Mouse (Mus musculus) megakaryocyte, embryonic 14.5 days (primary cell): ENCODE measurements around the gene Tfr2. TPM values are rescaled to one million over a fixed set of nuclear protein-coding genes. Genes with fewer than 3 reads are reported as not detected.

ENCODE experiments used
- H3K27me3 ChIP-seq: replicated peaks from 2 replicates; pipeline ENCODE3; 2012; ENCODE audit warnings: inconsistent platforms
- H3K36me3 ChIP-seq: replicated peaks from 2 replicates; pipeline ENCODE3; 2012; ENCODE audit warnings: low read length, inconsistent platforms, mixed read lengths
- H3K4me1 ChIP-seq: 2 replicates; pipeline ENCODE4 v1.6.1; 2012; ENCODE audit warnings: inconsistent platforms
- H3K4me3 ChIP-seq: replicated peaks from 2 replicates; pipeline ENCODE3; 2012; ENCODE audit warnings: moderate library complexity, mild to moderate bottlenecking, inconsistent platforms
- H3K9me3 ChIP-seq: 2 replicates; pipeline ENCODE4 v1.6.1; 2012; ENCODE audit warnings: inconsistent platforms
- FLI1 ChIP-seq: IDR thresholded peaks from 2 replicates; pipeline ENCODE4 v1.6.1; 2012; ENCODE audit warnings: low read length, inconsistent platforms, mixed read lengths
- GATA1 ChIP-seq: IDR thresholded peaks from 3 replicates; pipeline ENCODE4 v1.6.1; 2012; ENCODE audit warnings: mixed read lengths, low read length, inconsistent platforms, borderline replicate concordance
- polyA plus RNA-seq: library from polyadenylated mRNA; stranded (reverse); fragments of >175 nt; gene quantifications from 2 replicates; pipeline ENCODE4 v1.2.3, GENCODE M21; 2012; ENCODE audit warnings: low replicate concordance; ENCODE audit not compliant: insufficient read depth

The Tfr2 gene
- polyA plus RNA-seq, 1 experiment, result 5.8 TPM

DNA sequence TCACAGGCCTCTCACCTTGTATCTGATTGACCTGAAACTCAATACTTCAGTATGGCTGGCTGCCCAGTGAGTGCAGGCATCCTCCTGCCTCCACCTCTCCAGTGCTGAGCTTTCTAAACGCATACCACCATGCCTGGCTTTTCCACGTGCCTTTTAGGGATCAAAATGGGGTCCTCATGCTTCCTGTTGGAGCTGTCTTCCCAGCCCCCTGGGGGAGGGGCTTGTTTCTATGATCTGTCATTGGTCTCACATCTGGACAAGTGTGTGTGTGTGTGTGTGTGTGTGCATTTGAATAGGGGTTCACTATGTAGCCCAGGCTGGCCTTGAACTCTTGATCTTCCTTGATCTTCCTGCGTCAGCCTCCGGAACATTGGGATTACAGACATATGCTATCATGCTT, 32.2 kb upstream of the Tfr2 start:
- TF ChIP-seq FLI1 (no peak), GATA1 (no peak)

GRCm38 (mm10) chr5:137539291-137539801, 30.3 kb upstream of the Tfr2 start:
- H3K36me3 ChIP-seq, result no peaks in the 10 kb centered on the region
- peaks cover 22% of the 10 kb centered on the region for H3K27me3 ChIP-seq
- peaks cover 7% of the 10 kb centered on the region for H3K9me3 ChIP-seq
- TF ChIP-seq GATA1 (no peak), FLI1 (no peak)
- peaks cover 14% of the 10 kb centered on the region; the same call in 1 of the 2 replicates for H3K4me1 ChIP-seq
- no peak overlapping the region for H3K4me3 ChIP-seq

More for the DNA sequence above, 32.2 kb upstream of the Tfr2 start:
- peaks cover 22% of the 10 kb centered on the region for H3K27me3 ChIP-seq
- peaks cover 22% of the 10 kb centered on the region for H3K4me1 ChIP-seq
- peaks cover 7% of the 10 kb centered on the region for H3K9me3 ChIP-seq
- H3K4me3 ChIP-seq, result no peak overlapping the region
- H3K36me3 ChIP-seq, result no peaks in the 10 kb centered on the region

GRCm38 (mm10) chr5:137540991-137541390, 28.6 kb upstream of the Tfr2 start:
- TF ChIP-seq GATA1 (no peak), FLI1 (no peak)

DNA sequence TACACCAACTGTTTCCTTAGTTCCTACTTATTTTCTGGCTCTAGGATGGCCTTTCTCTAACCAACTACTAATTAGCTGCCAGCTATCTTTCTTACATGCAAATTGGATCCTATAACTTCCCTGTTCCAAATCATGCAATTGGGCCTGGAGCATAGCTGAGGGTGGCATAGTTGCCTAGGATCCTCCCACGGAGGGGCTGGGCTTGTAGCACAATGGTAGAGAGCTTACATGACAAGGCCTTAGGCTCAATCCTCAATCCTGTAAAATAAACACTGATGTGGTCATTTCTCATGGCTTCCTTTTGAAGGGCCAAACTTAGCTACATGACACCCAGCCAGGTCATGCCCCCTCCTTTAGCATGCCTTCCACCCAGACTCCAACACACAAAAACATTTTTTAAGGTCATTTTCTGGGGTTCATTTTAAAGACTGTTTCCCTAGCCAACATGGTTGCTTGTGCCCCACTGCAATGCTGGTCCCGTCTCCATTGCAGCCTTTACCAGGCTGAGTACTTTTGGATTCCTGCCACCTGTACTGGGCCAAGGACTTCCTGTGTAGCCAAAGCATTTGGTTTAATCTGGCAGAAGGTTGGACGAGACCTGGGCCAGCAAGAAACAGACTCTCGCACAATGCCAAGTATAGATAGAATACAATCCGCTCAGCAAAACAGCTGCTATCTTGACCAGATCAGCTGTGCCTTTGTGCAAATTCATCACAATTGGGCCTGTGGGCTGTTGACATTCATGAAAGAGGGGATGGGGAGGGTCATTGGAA, 27.7 kb upstream of the Tfr2 start:
- no peaks in the 10 kb centered on the region for H3K36me3 ChIP-seq
- peaks cover 3% of the 10 kb centered on the region; the same call in 1 of the 2 replicates for H3K4me1 ChIP-seq
- H3K27me3 ChIP-seq, result peaks cover 28% of the 10 kb centered on the region
- no peak overlapping the region for H3K4me3 ChIP-seq
- no peak for TF ChIP-seq GATA1
- H3K9me3 ChIP-seq, result no peaks in the 10 kb centered on the region

More at GRCm38 (mm10) chr5:137540991-137541390, 28.6 kb upstream of the Tfr2 start:
- peaks cover 3% of the 10 kb centered on the region; the same call in 1 of the 2 replicates for H3K4me1 ChIP-seq
- H3K4me3 ChIP-seq, result no peak overlapping the region
- peaks cover 34% of the 10 kb centered on the region for H3K27me3 ChIP-seq
- H3K36me3 ChIP-seq, result no peaks in the 10 kb centered on the region
- H3K9me3 ChIP-seq, result peaks cover 7% of the 10 kb centered on the region

- H3K9me3 ChIP-seq, result no peaks in the 10 kb centered on the region
- H3K4me3 ChIP-seq, result no peak overlapping the region
- H3K36me3 ChIP-seq, result no peaks in the 10 kb centered on the region
- peaks cover 3% of the 10 kb centered on the region; the same call in 1 of the 2 replicates for H3K4me1 ChIP-seq
- TF ChIP-seq GATA1, result no peak
- TF ChIP-seq FLI1, result no peak
- H3K27me3 ChIP-seq, result peaks cover 24% of the 10 kb centered on the region
Observed at GRCm38 (mm10) chr5:137544926-137545325, 24.7 kb upstream of the Tfr2 start.

DNA sequence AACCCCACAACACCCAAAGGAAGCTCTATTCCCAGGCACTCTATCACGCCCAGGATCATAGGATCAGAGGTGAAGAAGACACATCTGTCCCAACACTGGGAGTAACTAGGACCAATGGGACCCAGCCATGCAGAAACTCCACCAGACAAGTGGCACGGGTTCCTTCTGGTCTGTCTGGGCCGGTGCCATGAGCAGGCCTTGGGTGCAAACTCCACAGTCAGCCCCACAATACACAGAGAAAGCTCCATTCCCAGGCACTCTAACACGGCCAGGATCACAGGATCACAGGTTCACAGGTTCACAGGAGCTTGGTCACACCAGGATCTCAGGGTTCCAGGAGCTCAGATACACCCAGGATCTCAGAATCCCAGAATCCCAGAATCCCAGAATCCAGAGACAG, 24.0 kb upstream of the Tfr2 start:
- peaks cover 26% of the 10 kb centered on the region for H3K27me3 ChIP-seq
- H3K36me3 ChIP-seq, result no peaks in the 10 kb centered on the region
- no peaks in the 10 kb centered on the region for H3K9me3 ChIP-seq
- no peak overlapping the region for H3K4me3 ChIP-seq
- H3K4me1 ChIP-seq, result peaks cover 3% of the 10 kb centered on the region; the same call in 1 of the 2 replicates
- TF ChIP-seq GATA1 (no peak), FLI1 (no peak)

- no peaks in the 10 kb centered on the region for H3K36me3 ChIP-seq
- H3K4me1 ChIP-seq, result peaks cover 8% of the 10 kb centered on the region
- H3K9me3 ChIP-seq, result peaks cover 4% of the 10 kb centered on the region; the same call in 1 of the 2 replicates
- no peak overlapping the region for H3K4me3 ChIP-seq
- peaks cover 46% of the 10 kb centered on the region for H3K27me3 ChIP-seq
- TF ChIP-seq GATA1, result no peak
- no peak for TF ChIP-seq FLI1
Observed at GRCm38 (mm10) chr5:137549840-137550239, 19.8 kb upstream of the Tfr2 start.

DNA sequence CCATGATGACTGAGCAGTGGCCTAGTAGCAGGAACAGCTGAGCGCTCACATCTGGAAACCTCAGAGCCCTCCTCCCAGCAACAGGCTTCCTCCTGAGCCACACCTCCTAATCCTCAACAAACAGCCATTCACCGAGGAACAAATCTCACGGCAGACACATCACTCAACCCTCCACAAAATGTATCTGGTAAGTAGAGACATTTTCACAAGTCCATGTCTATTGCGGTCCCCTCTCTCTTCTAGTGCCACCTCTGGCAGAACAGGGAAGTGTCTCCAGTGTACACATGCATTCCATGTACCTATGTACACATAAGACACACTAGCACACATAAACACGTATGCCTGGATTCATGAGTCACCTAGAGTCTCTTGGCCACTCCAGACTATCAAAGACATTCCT, 18.5 kb upstream of the Tfr2 start:
- H3K4me1 ChIP-seq, result peaks cover 8% of the 10 kb centered on the region
- peaks cover 48% of the 10 kb centered on the region for H3K27me3 ChIP-seq
- peaks cover 14% of the 10 kb centered on the region for H3K9me3 ChIP-seq
- H3K4me3 ChIP-seq, result no peak overlapping the region
- H3K36me3 ChIP-seq, result no peaks in the 10 kb centered on the region
- TF ChIP-seq FLI1, result no peak
- no peak for TF ChIP-seq GATA1

GRCm38 (mm10) chr5:137553000-137553399, 16.6 kb upstream of the Tfr2 start:
- no peaks in the 10 kb centered on the region for H3K36me3 ChIP-seq
- no peak overlapping the region for H3K4me3 ChIP-seq
- peaks cover 8% of the 10 kb centered on the region for H3K4me1 ChIP-seq
- H3K9me3 ChIP-seq, result peaks cover 16% of the 10 kb centered on the region
- TF ChIP-seq GATA1, result no peak
- no peak for TF ChIP-seq FLI1
- H3K27me3 ChIP-seq, result peaks cover 50% of the 10 kb centered on the region

- peaks cover 16% of the 10 kb centered on the region for H3K9me3 ChIP-seq
- H3K36me3 ChIP-seq, result no peaks in the 10 kb centered on the region
- H3K27me3 ChIP-seq, result peaks cover 50% of the 10 kb centered on the region
- peaks cover 8% of the 10 kb centered on the region for H3K4me1 ChIP-seq
- no peak for TF ChIP-seq FLI1
- no peak for TF ChIP-seq GATA1
- H3K4me3 ChIP-seq, result peak within 1 kb of the TSS; percentile 29
Observed at GRCm38 (mm10) chr5:137553411-137553837, 16.2 kb upstream of the Tfr2 start, which contains the start of gene Actl6b. Actl6b (plus strand) TSS chr5:137553517.
